Mouse (Mus musculus) adrenal gland, postnatal 4 days (tissue): ENCODE measurements around the gene Sdk1. TPM values are rescaled to one million over a fixed set of nuclear protein-coding genes. Genes with fewer than 3 reads are reported as not detected.
A peak's percentile ranks its signal among the peaks of the same experiment; 100 is the strongest.

Source experiments
- DNase-seq, 2 experiments: peaks; one replicate each; pipeline ENCODE4 v3.0.0; 2021 to 2022; ENCODE audit warnings: low spot score in 2 of 2, mixed read lengths in 2 of 2
- total RNA-seq, 2 experiments: library from RNA; stranded (reverse); gene quantifications; 2 replicates each; pipeline ENCODE4 v1.2.3; 2021

Gene Sdk1
- total RNA-seq, 2 experiments from 2014 or later: 20.0 to 20.3 TPM

- no peak for DNase-seq
These were observed 75.8 kb downstream of the Sdk1 start for GRCm38 (mm10) chr5:141317095-141317494.

DNA sequence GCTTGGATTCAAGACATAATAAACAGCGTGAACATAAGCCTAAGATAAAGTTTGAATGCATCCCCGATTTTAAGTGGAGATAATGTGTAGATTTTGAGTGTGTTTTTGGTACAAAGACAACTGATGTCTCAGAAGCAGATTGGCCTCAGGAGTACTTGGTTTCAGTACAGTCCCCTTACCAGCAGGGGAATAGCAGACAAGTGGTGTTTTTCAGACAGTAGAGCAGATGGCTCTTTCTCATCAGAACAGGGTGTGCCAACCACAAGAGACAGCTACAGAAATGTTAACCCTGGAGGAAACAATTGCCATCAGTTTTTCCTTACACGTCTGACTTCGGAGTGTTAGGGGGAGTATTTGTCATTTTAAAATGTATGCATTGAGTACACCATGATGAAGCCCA lies 83.6 kb downstream of the Sdk1 start:
- DNase-seq: no peak

DNA sequence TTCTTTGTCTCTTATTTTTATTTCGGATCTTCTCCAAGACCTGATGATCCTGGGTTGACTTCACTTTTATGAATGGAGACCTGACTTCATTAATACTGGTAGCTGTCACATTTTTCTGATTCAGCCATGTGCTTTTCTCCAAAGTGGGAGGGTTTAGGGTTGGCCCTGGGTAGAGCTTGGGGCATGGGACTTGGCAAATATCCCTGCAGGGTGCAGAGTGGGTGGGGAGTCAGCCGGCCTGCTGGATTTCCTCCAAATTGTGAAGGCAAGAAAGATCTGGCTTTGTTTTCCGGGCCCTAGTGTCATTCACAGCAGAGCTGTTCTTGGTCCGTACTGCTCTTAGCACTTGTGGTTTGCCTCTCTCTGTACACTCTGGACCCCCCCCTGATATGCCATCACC lies 103.1 kb downstream of the Sdk1 start:
- DNase-seq: peak in 1 of 2 experiments; percentile 4

DNA sequence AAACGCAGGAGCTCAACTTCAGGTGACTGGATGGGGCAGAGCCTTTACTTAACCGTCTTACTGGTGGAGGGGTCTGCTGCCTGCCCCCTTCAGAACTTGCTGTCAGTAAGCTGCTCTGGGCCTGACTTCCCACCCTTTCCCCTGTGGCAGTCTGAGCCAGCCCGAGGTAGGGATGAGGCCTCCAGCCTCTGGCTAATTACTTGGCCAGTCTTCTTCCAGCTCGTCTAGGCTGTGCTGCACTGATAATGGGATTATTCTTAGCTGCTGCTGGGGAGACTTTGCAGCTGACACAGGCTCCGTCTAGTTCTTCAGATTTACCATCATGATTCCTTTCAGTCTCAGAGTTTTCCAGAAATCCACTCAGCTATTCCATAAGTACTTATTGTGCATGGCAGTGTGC lies 104.2 kb downstream of the Sdk1 start:
- DNase-seq: no peak

DNA sequence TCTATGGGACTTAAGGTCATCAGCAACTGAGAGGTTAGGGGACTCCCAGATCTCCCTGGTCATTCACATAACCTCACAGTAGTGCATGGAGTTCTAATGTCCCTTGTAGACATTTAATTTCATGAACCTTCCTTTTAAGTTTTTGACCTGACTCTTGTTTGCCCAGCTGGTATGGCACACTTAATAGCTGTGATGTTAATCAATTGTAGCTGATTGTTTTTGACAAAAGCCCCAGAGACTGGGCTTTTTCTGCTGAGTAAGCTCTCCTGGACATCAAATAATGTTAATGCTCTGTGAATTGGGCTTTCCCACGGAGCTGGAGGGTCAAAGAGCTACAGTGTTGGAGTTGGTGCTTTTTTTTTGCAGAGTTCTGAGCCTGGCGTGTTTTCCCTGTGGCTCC lies 121.4 kb downstream of the Sdk1 start:
- DNase-seq: no peak

- DNase-seq: peak in 1 of 2 experiments; percentile 17
These were observed 122.7 kb downstream of the Sdk1 start for GRCm38 (mm10) chr5:141363956-141364355.

- no peak for DNase-seq
These were observed 127.3 kb downstream of the Sdk1 start for GRCm38 (mm10) chr5:141368567-141368966.

- no peak for DNase-seq
These were observed 133.5 kb downstream of the Sdk1 start for GRCm38 (mm10) chr5:141374797-141375196.

DNA sequence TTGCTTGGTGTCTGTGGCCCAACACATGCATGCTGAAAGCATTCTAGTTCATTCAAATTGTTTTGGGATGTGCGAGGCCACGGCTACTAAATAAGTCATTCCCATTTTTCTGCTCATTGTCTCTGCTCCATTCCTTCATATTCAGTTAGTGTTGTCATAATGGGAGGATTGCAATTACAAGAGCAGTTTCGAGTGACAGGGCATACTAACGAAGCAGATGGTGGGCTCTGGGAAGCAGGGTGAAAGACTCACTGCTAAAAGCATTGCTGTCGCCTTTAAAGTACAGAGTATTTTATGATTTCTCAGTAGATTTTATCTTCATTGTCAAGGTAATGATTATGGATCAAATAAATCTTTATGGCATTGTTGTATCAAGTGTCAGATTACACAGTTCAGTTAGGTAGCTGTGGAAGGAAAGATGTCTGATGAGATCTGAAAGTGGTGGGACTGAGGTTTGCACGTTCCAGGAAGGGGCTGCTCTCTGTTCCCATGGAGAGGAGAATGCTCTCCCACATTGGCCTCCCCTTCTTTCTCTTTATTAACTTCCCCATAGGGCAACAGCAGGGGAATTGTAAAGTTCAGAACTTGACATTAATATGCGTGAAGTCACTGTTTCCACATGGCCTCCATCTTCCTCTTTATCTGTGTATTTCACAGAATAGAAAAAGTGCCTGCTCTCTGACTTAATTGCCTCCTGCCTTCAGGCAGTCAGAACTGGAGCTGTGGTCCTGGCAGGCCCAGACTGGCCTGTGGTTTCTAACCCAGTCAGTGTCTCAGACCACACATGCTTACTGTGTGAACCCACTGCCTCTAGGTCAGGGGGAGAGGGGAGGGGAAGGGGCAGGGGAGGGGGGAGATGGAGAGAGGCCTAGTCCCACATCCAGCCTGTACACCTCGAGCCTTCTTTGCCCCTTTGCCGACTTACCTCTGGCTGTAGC lies 138.8 kb downstream of the Sdk1 start:
- no peak for DNase-seq

- no peak for DNase-seq
These were observed 139.5 kb downstream of the Sdk1 start for GRCm38 (mm10) chr5:141380774-141381156.

DNA sequence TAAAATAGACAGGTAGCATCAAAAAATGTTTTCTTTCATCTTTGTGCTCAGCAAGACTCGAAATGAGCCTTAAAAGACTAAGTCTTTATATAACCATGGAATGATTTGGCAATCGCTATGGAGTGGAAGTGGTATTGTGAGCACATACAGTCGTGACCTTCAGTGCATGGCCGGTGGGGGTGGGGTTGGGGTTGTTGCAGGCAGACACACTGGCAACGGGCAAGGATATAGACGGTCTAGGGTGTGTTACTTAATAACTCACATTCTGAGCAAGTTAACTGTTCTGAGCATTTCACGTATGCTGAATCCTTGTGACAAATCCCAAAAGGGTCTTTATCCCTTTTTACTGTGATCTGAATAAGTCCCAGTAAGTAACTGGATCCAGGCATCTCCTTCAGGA lies 140.3 kb downstream of the Sdk1 start:
- DNase-seq: no peak

DNA sequence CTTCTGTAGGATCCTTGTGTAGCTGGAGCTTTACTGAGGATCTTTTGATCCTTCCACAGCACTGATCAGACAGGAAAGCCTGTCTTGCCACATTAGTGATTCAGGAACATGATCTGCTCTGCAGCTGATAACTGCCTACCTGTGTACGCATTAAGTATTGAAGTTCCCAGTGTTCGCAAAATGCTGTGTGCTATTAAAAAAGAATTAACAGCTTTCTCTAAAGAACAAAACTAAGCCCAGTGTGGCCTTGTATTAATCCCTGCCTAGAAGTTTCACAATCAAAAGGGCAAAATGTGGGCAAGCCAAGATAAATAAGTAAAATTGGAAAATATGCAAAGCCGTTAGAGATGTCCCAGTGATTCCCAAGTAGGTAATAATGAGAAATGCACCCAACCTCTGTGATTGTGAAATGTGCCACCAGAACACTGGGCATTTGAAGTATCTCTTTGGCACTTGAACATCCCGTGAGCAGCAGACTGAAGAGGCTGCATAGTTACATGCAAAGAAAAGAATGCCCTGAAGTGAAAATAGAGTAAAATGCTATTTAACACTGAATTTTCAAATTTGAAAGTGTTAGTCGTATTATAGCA lies 141.1 kb downstream of the Sdk1 start:
- no peak for DNase-seq

- no peak for DNase-seq
These were observed 147.2 kb downstream of the Sdk1 start for GRCm38 (mm10) chr5:141388451-141388850.

- DNase-seq: no peak
These were observed 149.3 kb downstream of the Sdk1 start for GRCm38 (mm10) chr5:141390541-141390940.

- no peak for DNase-seq
These were observed 149.9 kb downstream of the Sdk1 start for GRCm38 (mm10) chr5:141391153-141391552.

- DNase-seq: no peak
These were observed 152.6 kb downstream of the Sdk1 start for GRCm38 (mm10) chr5:141393846-141394245.

GRCm38 (mm10) chr5:141394586-141394985 lies 153.3 kb downstream of the Sdk1 start:
- no peak for DNase-seq

DNA sequence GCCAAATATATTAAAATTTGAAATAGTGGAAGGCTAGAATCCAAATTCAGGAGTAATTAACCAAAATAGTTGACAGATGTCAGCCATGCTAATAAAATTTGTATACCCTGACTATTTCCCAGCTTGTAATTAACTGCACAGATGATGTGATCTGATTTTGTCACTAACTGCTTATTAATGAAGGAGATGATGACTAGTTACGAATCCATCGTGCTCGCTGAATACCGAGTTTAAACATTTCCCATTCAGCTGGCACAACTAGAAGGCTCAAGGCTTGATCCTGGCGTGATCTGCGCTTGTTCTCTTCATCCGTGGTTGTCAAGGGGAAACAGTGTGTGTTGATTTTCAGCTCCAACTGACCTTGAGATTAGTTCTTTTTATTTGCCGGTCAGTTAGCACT lies 162.5 kb downstream of the Sdk1 start:
- DNase-seq: no peak

- DNase-seq: no peak
These were observed 163.4 kb downstream of the Sdk1 start for GRCm38 (mm10) chr5:141404651-141405050.

DNA sequence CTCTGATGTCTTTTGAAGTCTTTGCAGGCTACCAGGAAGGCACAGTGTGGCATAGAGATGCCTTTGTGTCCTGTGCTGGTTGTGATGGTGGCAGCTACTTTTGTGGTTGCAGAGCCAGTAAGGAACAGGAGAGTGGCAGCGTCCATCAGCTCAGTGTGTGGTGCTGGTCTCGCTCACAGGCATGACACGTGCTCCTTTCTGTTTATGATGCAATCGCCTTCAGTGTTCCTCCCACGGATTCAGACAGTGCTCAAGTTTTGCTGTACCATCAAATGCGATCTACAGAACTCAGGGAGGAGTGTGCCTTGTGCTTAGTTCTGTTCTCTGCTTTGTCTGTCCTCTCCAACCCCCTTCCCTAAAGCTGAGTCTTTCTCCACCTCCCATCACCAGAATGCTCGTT lies 165.6 kb downstream of the Sdk1 start:
- no peak for DNase-seq

GRCm38 (mm10) chr5:141413013-141413412 lies 171.7 kb downstream of the Sdk1 start:
- no peak for DNase-seq

- DNase-seq: no peak
These were observed 174.5 kb downstream of the Sdk1 start for GRCm38 (mm10) chr5:141415644-141416243.
